24 mouse cellular contexts compared by ENCODE assay signal in the genomic region with DNA sequence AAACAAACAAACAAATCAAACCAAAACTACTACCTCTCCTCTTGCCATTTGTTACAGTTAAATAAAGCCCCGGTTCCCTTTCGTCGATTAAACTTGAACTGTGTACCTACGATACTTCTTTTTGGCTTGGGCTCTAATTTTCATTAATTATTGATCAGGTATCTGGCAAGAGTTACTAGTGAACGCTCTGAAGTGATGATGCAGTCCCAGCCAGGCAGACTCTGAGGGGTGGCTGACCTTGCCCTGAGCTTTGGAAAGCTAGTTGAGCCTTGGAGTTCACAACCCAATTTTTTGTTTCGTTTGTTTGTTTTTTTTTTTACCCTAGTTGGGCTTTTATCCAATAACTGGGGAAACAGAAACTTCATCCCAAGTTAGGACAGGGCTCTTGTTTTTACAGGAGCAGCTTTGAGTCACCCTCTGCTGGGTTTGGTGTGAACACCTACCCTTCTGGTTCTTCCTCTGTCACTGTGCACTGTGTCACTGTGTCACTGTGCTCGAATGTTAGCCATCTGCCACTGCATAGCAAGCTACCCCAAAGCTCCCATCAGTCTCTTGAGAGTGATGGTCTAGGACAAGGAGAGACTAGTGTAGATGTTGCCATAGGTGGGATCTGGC.
DNase-seq lines count a peak whose midpoint lies in the region; ATAC-seq and TF ChIP-seq lines count a peak whose summit lies in the region.
"Had no signal": no experiment of that assay in that cellular context is flagged by ENCODE, and none has a peak within 500 bp of the region (broad histone marks: within the 10 kb centered on the region; RNA-seq: fewer than 3 reads in every experiment).

No protein-coding gene starts in this region.

- no peak overlapping the region for H3K4me2 ChIP-seq in lung, embryonic 14.5 days
- no peak overlapping the region for H3K4me2 ChIP-seq in heart, embryonic 12.5 days
- H3K4me2 ChIP-seq: hindbrain, embryonic 12.5 days; intestine, embryonic 15.5 days; neural tube, embryonic 15.5 days had no signal

- ATAC-seq in lung, embryonic 14.5 days (ENCODE audit: insufficient read depth) = no peak
- no peak for ATAC-seq in heart, embryonic 12.5 days (ENCODE audit: insufficient number of reproducible peaks, low FRiP score)
- ATAC-seq: CD4-positive, CD25-positive, alpha-beta regulatory T cell, adult 4 months; forebrain, embryonic 14.5 days; hindbrain, postnatal 0 days; intestine, embryonic 15.5 days had no signal

- TF ChIP-seq POLR2A in kidney, adult 2 months (IDR thresholded peaks at IDR 0.05; ENCODE audit: low read depth, low read length) = no peak
- no peak for TF ChIP-seq POLR2A in lung, adult 2 months (IDR thresholded peaks at IDR 0.05; ENCODE audit: borderline replicate concordance, extremely low read depth, low read depth, low read length)

- peaks cover 9% of the 10 kb centered on the region for H3K4me1 ChIP-seq in kidney, adult 2 months (ENCODE audit: control insufficient read depth, insufficient read depth, low read length)
- H3K4me1 ChIP-seq in lung, embryonic 14.5 days (ENCODE audit: insufficient read depth) = no peaks in the 10 kb centered on the region
- H3K4me1 ChIP-seq in lung, adult 2 months (ENCODE audit: control insufficient read depth, insufficient read depth, low read length) = no peaks in the 10 kb centered on the region
- H3K4me1 ChIP-seq in heart, embryonic 12.5 days (replicated peaks) = peaks cover 8% of the 10 kb centered on the region; the same call in 1 of the 2 replicates
- H3K4me1 ChIP-seq: heart, embryonic 10.5 days; hindbrain, embryonic 12.5 days had no signal

- no peak for TF ChIP-seq CTCF in kidney, adult 2 months (conservative IDR thresholded peaks at IDR 0.05; ENCODE audit: insufficient read depth, insufficient read length, low read depth, low read length)
- TF ChIP-seq CTCF in lung, embryonic 14.5 days (IDR thresholded peaks at IDR 0.05; ENCODE audit: low read depth) = no peak
- TF ChIP-seq CTCF in lung, adult 2 months (IDR thresholded peaks at IDR 0.05; ENCODE audit: insufficient read depth, low read length) = no peak

- WGBS in kidney, adult 2 months = 34% methylated on average over 7 of the region's 7 CpGs
- 70% methylated on average over 7 of the region's 7 CpGs for WGBS in lung, embryonic 14.5 days
- 74% methylated on average over 7 of the region's 7 CpGs for WGBS in lung, adult 2 months
- 82% methylated on average over 7 of the region's 7 CpGs for WGBS in heart, embryonic 12.5 days

- no peak overlapping the region for H3K9ac ChIP-seq in lung, embryonic 14.5 days
- no peak overlapping the region for H3K9ac ChIP-seq in heart, embryonic 12.5 days
- H3K9ac ChIP-seq: hindbrain, embryonic 12.5 days; intestine, embryonic 15.5 days; neural tube, embryonic 15.5 days had no signal

- peak; percentile 94 for DNase-seq in kidney, adult 2 months
- no peak for DNase-seq in kidney, postnatal 4 days
- DNase-seq in lung, embryonic 14.5 days = peak; percentile 31
- no peak for DNase-seq in lung, adult 2 months
- DNase-seq in kidney, postnatal 36 days = peak; percentile 69 to 88
- DNase-seq in adipocyte (ENCODE audit: low spot score) = no peak
- DNase-seq: adrenal gland, adult 8-10 months; cerebellum, adult 8-10 months; cerebellum, postnatal 25 days; gastrocnemius, postnatal 14 days; heart, postnatal 36 days; lung, adult 18-20 months; lung, postnatal 14 days; midbrain, embryonic 14.5 days; right cerebral cortex, postnatal 25 days; thymus, postnatal 14 days had no signal

- H3K27me3 ChIP-seq in kidney, adult 2 months (replicated peaks; ENCODE audit: control insufficient read depth, insufficient read depth, low read length) = no peaks in the 10 kb centered on the region
- H3K27me3 ChIP-seq in lung, embryonic 14.5 days (ENCODE audit: insufficient read depth, low read length) = no peaks in the 10 kb centered on the region
- H3K27me3 ChIP-seq in heart, embryonic 12.5 days (replicated peaks) = no peaks in the 10 kb centered on the region
- H3K27me3 ChIP-seq: hindbrain, embryonic 12.5 days; intestine, embryonic 15.5 days; neural tube, embryonic 15.5 days had no signal

- no peak overlapping the region for H3K4me3 ChIP-seq in kidney, adult 2 months (ENCODE audit: insufficient read depth, low read depth, low read length)
- no peak overlapping the region for H3K4me3 ChIP-seq in lung, embryonic 14.5 days (ENCODE audit: low read depth, low read length)
- H3K4me3 ChIP-seq in lung, adult 2 months (replicated peaks; ENCODE audit: extremely low read depth, low read depth, low read length) = no peak overlapping the region
- no peak overlapping the region for H3K4me3 ChIP-seq in heart, embryonic 12.5 days
- H3K4me3 ChIP-seq: heart, embryonic 10.5 days; hindbrain, embryonic 12.5 days; intestine, embryonic 15.5 days; neural tube, embryonic 15.5 days had no signal

- no peaks in the 10 kb centered on the region for H3K36me3 ChIP-seq in kidney, adult 2 months (ENCODE audit: control insufficient read depth, insufficient read depth, low read length)
- no peaks in the 10 kb centered on the region for H3K36me3 ChIP-seq in lung, embryonic 14.5 days (ENCODE audit: insufficient read depth)
- H3K36me3 ChIP-seq in heart, embryonic 12.5 days = no peaks in the 10 kb centered on the region
- H3K36me3 ChIP-seq: heart, embryonic 10.5 days; hindbrain, embryonic 12.5 days; intestine, embryonic 15.5 days; neural tube, embryonic 15.5 days had no signal

- H3K9me3 ChIP-seq in lung, embryonic 14.5 days (ENCODE audit: low read depth, low read length) = no peaks in the 10 kb centered on the region
- no peaks in the 10 kb centered on the region; the same call in 1 of the 2 replicates for H3K9me3 ChIP-seq in heart, embryonic 12.5 days (replicated peaks)
- H3K9me3 ChIP-seq: heart, embryonic 10.5 days; intestine, embryonic 15.5 days; neural tube, embryonic 15.5 days had no signal

- no peak overlapping the region for H3K27ac ChIP-seq in kidney, adult 2 months (ENCODE audit: insufficient read depth, low read depth, low read length)
- H3K27ac ChIP-seq in lung, embryonic 14.5 days (ENCODE audit: low read depth) = no peak overlapping the region
- no peak overlapping the region for H3K27ac ChIP-seq in heart, embryonic 12.5 days (ENCODE audit: poor library complexity, severe bottlenecking)
- H3K27ac ChIP-seq: heart, embryonic 10.5 days; hindbrain, embryonic 12.5 days; hindbrain, postnatal 0 days; intestine, embryonic 15.5 days; neural tube, embryonic 15.5 days had no signal

Comparison
In these comparisons a context has a peak if more than half of its experiments do, and no peak if none do; other contexts are left out.
1. DNase-seq: peak in kidney, adult 2 months (single experiment), lung, embryonic 14.5 days (single experiment) and kidney, postnatal 36 days (2 of 2); none in kidney, postnatal 4 days (0 of 2), lung, adult 2 months (single experiment) and adipocyte (single experiment).